Mouse (Mus musculus): ENCODE measurements around the gene Hist1h3g. TPM values are rescaled to one million over a fixed set of nuclear protein-coding genes. Genes with fewer than 3 reads are reported as not detected.
"Not testable (repeated sequence)": the region's sequence is repeated elsewhere in the genome, so short reads cannot be mapped to it uniquely, and the experiment has no call there.

Hist1h3g gene
- polyA plus RNA-seq, 1 experiment from 2014 or later: 6.2 TPM

GRCm38 (mm10) chr13:23551146-23551834, 16.1 kb downstream of the Hist1h3g start, which contains the start of gene Hist1h4f:
Gene Hist1h4f, minus strand, starts transcription at chr13:23551648.
- Histone ChIP-seq H3K4me2 (ENCODE audit: low read depth, low read length) (peak within 1 kb of the TSS; percentile 64), H3K27ac (ENCODE audit: low read length) (peak within 1 kb of the TSS; percentile 88), H3K4me1 (replicated peaks; ENCODE audit: control insufficient read depth, insufficient read depth, low read length) (peaks cover 12% of the 10 kb centered on the region), H3K4me3 (ENCODE audit: low read length) (peak within 1 kb of the TSS; percentile 53), H3K9ac (ENCODE audit: low read length) (peak within 1 kb of the TSS; percentile 71)
- H3K9me3 ChIP-seq (ENCODE audit: control insufficient read depth, low read length); H3K36me3 ChIP-seq (ENCODE audit: control insufficient read depth, insufficient read depth, low read length); H3K27me3 ChIP-seq (ENCODE audit: control insufficient read depth, insufficient read depth, low read depth, low read length): not testable (repeated sequence)
- ATAC-seq (ENCODE audit: low read depth): peak; percentile 79
- WGBS: under 1% methylated on average over 46 of the region's 47 CpGs

DNA sequence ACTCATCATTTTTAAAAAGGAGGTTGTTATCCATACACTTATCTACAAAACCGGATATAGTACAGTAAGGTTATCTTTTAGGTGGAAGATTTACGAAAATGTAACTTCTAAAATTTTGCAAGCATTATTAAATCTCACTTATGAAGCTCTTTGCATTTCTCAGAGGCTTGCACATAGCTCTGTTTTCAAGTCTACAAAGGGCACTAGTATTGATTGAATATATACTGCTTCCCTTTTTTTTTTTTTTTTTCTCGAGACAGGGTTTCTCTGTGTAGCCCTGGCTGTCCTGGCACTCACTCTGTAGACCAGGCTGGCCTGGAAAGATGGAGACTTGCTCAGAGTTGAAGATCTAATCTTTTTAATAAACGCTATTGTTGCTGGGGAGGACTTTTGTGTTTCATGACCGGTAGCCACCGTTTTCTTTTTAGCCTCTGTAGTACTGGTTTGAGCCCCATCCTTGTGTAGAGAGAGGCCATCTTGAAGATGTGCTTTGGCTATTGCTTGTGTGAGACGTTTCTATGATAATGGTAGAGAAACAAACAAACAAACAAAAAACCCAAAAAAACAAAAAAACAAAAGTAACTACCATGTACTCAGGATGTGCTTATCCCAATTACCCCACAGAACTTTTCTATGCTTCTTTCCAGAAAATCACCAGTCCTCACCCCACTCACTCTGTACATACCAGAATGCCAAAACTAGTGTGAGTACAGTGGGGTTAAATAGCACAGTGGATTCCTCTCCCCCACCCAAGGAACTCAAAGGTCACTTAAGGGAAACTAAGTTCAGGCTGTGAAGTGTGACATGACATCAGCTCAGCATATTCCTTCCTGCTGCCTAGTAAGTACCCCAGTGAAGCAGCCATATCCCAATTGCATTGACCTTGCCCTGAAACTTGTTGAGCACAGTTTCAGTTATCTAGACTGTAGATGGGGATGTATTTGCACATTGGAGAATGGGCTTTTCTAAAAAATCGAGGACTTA, 17.0 kb downstream of the Hist1h3g start:
- Histone ChIP-seq H3K36me3 (ENCODE audit: control insufficient read depth, insufficient read depth, low read length) (no peaks in the 10 kb centered on the region), H3K27me3 (ENCODE audit: control insufficient read depth, insufficient read depth, low read depth, low read length) (no peaks in the 10 kb centered on the region), H3K27ac (ENCODE audit: low read length) (peak overlapping the region; percentile 88), H3K9me3 (ENCODE audit: control insufficient read depth, low read length) (no peaks in the 10 kb centered on the region), H3K4me2 (ENCODE audit: low read depth, low read length) (peak overlapping the region; percentile 64), H3K9ac (ENCODE audit: low read length) (peak overlapping the region; percentile 51; the same call in 1 of the 2 replicates), H3K4me3 (ENCODE audit: low read length) (peak overlapping the region; percentile 53), H3K4me1 (replicated peaks; ENCODE audit: control insufficient read depth, insufficient read depth, low read length) (peaks cover 15% of the 10 kb centered on the region)
- ATAC-seq (ENCODE audit: low read depth): no peak
- 43% methylated on average over 8 of the region's 8 CpGs for WGBS

- no peak for ATAC-seq (ENCODE audit: low read depth)
- Histone ChIP-seq H3K9me3 (ENCODE audit: control insufficient read depth, low read length) (no peaks in the 10 kb centered on the region), H3K4me1 (replicated peaks; ENCODE audit: control insufficient read depth, insufficient read depth, low read length) (peaks cover 15% of the 10 kb centered on the region), H3K27me3 (ENCODE audit: control insufficient read depth, insufficient read depth, low read depth, low read length) (no peaks in the 10 kb centered on the region), H3K4me3 (ENCODE audit: low read length) (no peak within 1 kb of the TSS; the same call in 1 of the 2 replicates), H3K27ac (ENCODE audit: low read length) (peak within 1 kb of the TSS; percentile 98), H3K4me2 (ENCODE audit: low read depth, low read length) (peak within 1 kb of the TSS; percentile 64), H3K36me3 (ENCODE audit: control insufficient read depth, insufficient read depth, low read length) (no peaks in the 10 kb centered on the region), H3K9ac (ENCODE audit: low read length) (peak within 1 kb of the TSS; percentile 43)
Observed at GRCm38 (mm10) chr13:23552962-23553361, 17.7 kb downstream of the Hist1h3g start, which contains the start of gene Hist1h1d. Gene Hist1h1d, plus strand, starts transcription at chr13:23553262.

DNA sequence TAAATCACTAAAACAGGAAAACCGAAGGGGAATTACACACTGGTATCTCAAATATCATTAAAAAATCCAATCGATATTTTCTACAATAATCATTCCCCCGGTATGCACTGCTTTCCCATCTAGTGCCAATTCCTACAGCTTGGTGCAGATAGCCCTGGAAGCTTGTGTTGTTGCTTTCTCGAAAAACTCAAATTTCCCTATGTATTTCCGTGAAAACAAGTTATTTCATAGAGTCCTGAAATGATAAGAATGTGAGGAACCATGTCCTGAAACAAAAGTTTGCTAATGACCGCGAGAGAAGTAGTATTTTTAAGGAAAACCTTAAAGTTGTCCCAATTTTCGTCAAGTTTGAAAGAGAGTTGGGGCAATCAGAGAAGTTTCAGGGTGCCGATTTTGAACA, 19.2 kb downstream of the Hist1h3g start:
- Histone ChIP-seq H3K4me2 (ENCODE audit: low read depth, low read length) (peak overlapping the region; percentile 82), H3K4me3 (ENCODE audit: low read length) (peak overlapping the region; percentile 69), H3K36me3 (ENCODE audit: control insufficient read depth, insufficient read depth, low read length) (no peaks in the 10 kb centered on the region), H3K9ac (ENCODE audit: low read length) (peak overlapping the region; percentile 87), H3K9me3 (ENCODE audit: control insufficient read depth, low read length) (no peaks in the 10 kb centered on the region), H3K27me3 (ENCODE audit: control insufficient read depth, insufficient read depth, low read depth, low read length) (no peaks in the 10 kb centered on the region), H3K27ac (ENCODE audit: low read length) (peak overlapping the region; percentile 98), H3K4me1 (replicated peaks; ENCODE audit: control insufficient read depth, insufficient read depth, low read length) (peaks cover 15% of the 10 kb centered on the region)
- 15% methylated on average over 9 of the region's 9 CpGs for WGBS
- no peak for ATAC-seq (ENCODE audit: low read depth)

DNA sequence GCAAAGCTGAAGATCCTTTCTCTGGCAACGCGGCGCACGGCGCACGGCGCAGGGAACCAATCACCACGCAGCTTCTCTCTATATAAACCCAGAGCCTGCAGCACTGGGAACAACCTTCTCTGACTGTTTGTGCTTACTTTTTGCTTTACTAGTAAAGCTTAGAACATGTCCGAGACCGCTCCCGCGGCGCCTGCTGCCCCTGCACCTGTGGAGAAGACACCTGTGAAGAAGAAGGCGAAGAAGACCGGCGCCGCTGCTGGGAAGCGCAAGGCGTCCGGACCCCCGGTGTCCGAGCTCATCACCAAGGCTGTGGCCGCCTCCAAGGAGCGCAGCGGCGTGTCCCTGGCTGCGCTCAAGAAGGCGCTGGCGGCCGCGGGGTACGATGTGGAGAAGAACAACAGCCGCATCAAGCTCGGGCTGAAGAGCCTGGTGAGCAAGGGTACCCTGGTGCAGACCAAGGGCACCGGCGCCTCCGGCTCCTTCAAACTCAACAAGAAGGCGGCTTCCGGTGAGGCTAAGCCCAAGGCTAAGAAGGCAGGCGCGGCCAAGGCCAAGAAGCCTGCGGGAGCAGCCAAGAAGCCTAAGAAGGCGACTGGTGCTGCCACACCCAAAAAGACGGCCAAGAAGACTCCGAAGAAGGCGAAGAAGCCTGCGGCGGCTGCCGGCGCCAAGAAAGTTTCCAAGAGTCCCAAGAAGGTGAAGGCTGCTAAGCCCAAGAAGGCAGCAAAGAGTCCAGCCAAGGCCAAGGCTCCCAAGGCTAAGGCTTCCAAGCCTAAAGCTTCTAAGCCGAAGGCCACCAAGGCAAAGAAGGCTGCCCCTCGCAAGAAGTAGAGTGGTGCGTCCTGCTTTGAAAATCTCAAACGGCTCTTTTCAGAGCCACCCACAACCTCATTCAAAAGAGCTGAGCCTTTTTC, 20.0 kb downstream of the Hist1h3g start:
- Histone ChIP-seq H3K27me3 (ENCODE audit: control insufficient read depth, insufficient read depth, low read depth, low read length) (no peaks in the 10 kb centered on the region), H3K4me3 (ENCODE audit: low read length) (peak overlapping the region; percentile 69), H3K9me3 (ENCODE audit: control insufficient read depth, low read length) (no peaks in the 10 kb centered on the region), H3K4me1 (replicated peaks; ENCODE audit: control insufficient read depth, insufficient read depth, low read length) (peaks cover 15% of the 10 kb centered on the region), H3K36me3 (ENCODE audit: control insufficient read depth, insufficient read depth, low read length) (no peaks in the 10 kb centered on the region), H3K27ac (ENCODE audit: low read length) (peak overlapping the region; percentile 98), H3K4me2 (ENCODE audit: low read depth, low read length) (peak overlapping the region; percentile 82), H3K9ac (ENCODE audit: low read length) (peak overlapping the region; percentile 87)
- ATAC-seq (ENCODE audit: low read depth): peak; percentile 89
- WGBS: under 1% methylated on average over 48 of the region's 54 CpGs

GRCm38 (mm10) chr13:23555839-23556416, 20.7 kb downstream of the Hist1h3g start:
- peak overlapping the region; percentile 87 for H3K9ac ChIP-seq (ENCODE audit: low read length)
- no peaks in the 10 kb centered on the region for H3K27me3 ChIP-seq (ENCODE audit: control insufficient read depth, insufficient read depth, low read depth, low read length)
- 0% methylated on average over 18 of the region's 18 CpGs for WGBS
- H3K36me3 ChIP-seq (ENCODE audit: control insufficient read depth, insufficient read depth, low read length): no peaks in the 10 kb centered on the region
- peak overlapping the region; percentile 98 for H3K27ac ChIP-seq (ENCODE audit: low read length)
- peaks cover 10% of the 10 kb centered on the region for H3K4me1 ChIP-seq (replicated peaks; ENCODE audit: control insufficient read depth, insufficient read depth, low read length)
- H3K9me3 ChIP-seq (ENCODE audit: control insufficient read depth, low read length): no peaks in the 10 kb centered on the region
- peak overlapping the region; percentile 82 for H3K4me2 ChIP-seq (ENCODE audit: low read depth, low read length)
- peak overlapping the region; percentile 69 for H3K4me3 ChIP-seq (ENCODE audit: low read length)
- peak; percentile 78 for ATAC-seq (ENCODE audit: low read depth)

DNA sequence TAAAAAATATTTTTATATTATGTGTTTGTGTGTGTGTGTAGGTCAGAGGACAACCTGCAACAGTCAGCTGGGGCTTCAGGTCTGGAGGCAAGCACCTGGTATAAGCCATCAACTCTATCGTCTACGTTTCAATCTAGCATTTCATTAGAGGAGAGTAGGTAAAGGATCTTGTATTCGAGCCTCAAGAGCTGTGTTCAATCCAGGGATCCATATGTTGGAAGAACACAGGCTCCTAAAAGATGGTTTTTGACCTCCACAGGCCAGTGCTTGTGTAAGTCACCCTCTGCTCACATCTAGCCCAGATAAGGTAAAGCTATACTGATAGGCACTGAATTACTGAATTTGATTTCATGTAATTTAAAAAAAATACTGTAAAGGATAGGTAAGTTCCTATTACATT, 21.7 kb downstream of the Hist1h3g start:
- Histone ChIP-seq H3K9me3 (ENCODE audit: control insufficient read depth, low read length) (no peaks in the 10 kb centered on the region), H3K27ac (ENCODE audit: low read length) (peak overlapping the region; percentile 75), H3K9ac (ENCODE audit: low read length) (peak overlapping the region; percentile 45; the same call in 1 of the 2 replicates), H3K4me2 (ENCODE audit: low read depth, low read length) (peak overlapping the region; percentile 82), H3K4me3 (ENCODE audit: low read length) (peak overlapping the region; percentile 22; the same call in 1 of the 2 replicates), H3K4me1 (replicated peaks; ENCODE audit: control insufficient read depth, insufficient read depth, low read length) (peaks cover 10% of the 10 kb centered on the region), H3K36me3 (ENCODE audit: control insufficient read depth, insufficient read depth, low read length) (no peaks in the 10 kb centered on the region), H3K27me3 (ENCODE audit: control insufficient read depth, insufficient read depth, low read depth, low read length) (no peaks in the 10 kb centered on the region)
- ATAC-seq (ENCODE audit: low read depth): no peak
- WGBS: 57% methylated on average over 3 of the region's 3 CpGs

GRCm38 (mm10) chr13:23560699-23561098, 25.5 kb downstream of the Hist1h3g start:
- H3K9me3 ChIP-seq (ENCODE audit: control insufficient read depth, low read length); ATAC-seq (ENCODE audit: low read depth); H3K27me3 ChIP-seq (ENCODE audit: control insufficient read depth, insufficient read depth, low read depth, low read length); H3K36me3 ChIP-seq (ENCODE audit: control insufficient read depth, insufficient read depth, low read length); H3K4me3 ChIP-seq (ENCODE audit: low read length); H3K4me1 ChIP-seq (replicated peaks; ENCODE audit: control insufficient read depth, insufficient read depth, low read length): not testable (repeated sequence)
- H3K9ac ChIP-seq (ENCODE audit: low read length): peak overlapping the region; percentile 39; the same call in 1 of the 2 replicates
- H3K4me2 ChIP-seq (ENCODE audit: low read depth, low read length): peak overlapping the region; percentile 29
- WGBS: 17% methylated on average over 2 of the region's 2 CpGs
- peak overlapping the region; percentile 52; the same call in 1 of the 2 replicates for H3K27ac ChIP-seq (ENCODE audit: low read length)
